Mouse (Mus musculus) MEL (cell line): ENCODE measurements at regions not wholly inside any gene's neighbourhood (a gene's known extent, or its start where the extent isn't known, plus 50 kb on each side); places are given as distances from the start of the nearest gene placed in this dataset.

Source experiments
- DNase-seq: peaks from one replicate; pipeline ENCODE4 v3.0.0; 2011; ENCODE audit warnings: low read depth, low spot score
- H3K27ac ChIP-seq: 2 replicates; pipeline ENCODE4 v1.5.1; 2012; ENCODE audit warnings: low read depth, mild to moderate bottlenecking, control low read depth, low read length, moderate library complexity; ENCODE audit not compliant: control insufficient read depth
- H3K27me3 ChIP-seq, 2 experiments: fragments of 150-350 bp in 1 of 2; sonication (generic) in 1 of 2; 2 replicates each; pipeline ENCODE4 v1.6.1; 2012; ENCODE audit warnings: low read length in 2 of 2, mild to moderate bottlenecking in 2 of 2, improper control_type of control experiment in 1 of 2, moderate library complexity in 1 of 2; ENCODE audit not compliant: insufficient read depth in 2 of 2, control insufficient read depth in 1 of 2
- H3K36me3 ChIP-seq, 2 experiments: 2 replicates each; pipeline ENCODE4 v1.6.1; 2012 to 2014; ENCODE audit warnings: low read length in 2 of 2, improper control_type of control experiment in 1 of 2, inconsistent platforms in 1 of 2, mild to moderate bottlenecking in 1 of 2; ENCODE audit not compliant: insufficient read depth in 2 of 2, control insufficient read depth in 1 of 2
- H3K4me1 ChIP-seq, 2 experiments: fragments of 150-350 bp in 1 of 2; sonication (generic) in 1 of 2; 2 replicates each; pipeline ENCODE4 v1.6.1; 2012; ENCODE audit warnings: low read length in 2 of 2, improper control_type of control experiment in 1 of 2, mild to moderate bottlenecking in 1 of 2; ENCODE audit not compliant: insufficient read depth in 2 of 2, control insufficient read depth in 1 of 2
- H3K4me3 ChIP-seq, 2 experiments: fragments of 150-350 bp in 1 of 2; sonication (generic) in 1 of 2; 2 replicates each; pipeline ENCODE4 v1.5.1; 2012; ENCODE audit warnings: low read depth in 2 of 2, low read length in 2 of 2, mild to moderate bottlenecking in 2 of 2, moderate library complexity in 2 of 2, control low read depth in 1 of 2, improper control_type of control experiment in 1 of 2; ENCODE audit not compliant: control insufficient read depth in 1 of 2, insufficient read depth in 1 of 2
- H3K79me2 ChIP-seq: 2 replicates; pipeline ENCODE4 v1.6.1; 2012; ENCODE audit warnings: mild to moderate bottlenecking, low read length, moderate library complexity; ENCODE audit not compliant: control insufficient read depth, poor library complexity, insufficient read depth
- H3K9ac ChIP-seq: 2 replicates; pipeline ENCODE4 v1.6.1; 2012; ENCODE audit warnings: low read depth, mild to moderate bottlenecking, control low read depth, low read length, moderate library complexity; ENCODE audit not compliant: control insufficient read depth, poor library complexity, severe bottlenecking
- H3K9me3 ChIP-seq: fragments of 150-350 bp; sonication (generic); replicated peaks from 2 replicates; pipeline ENCODE4 v1.6.1; 2012; ENCODE audit warnings: mild to moderate bottlenecking, low read length, improper control_type of control experiment, moderate library complexity; ENCODE audit not compliant: insufficient read depth
- BHLHE40 ChIP-seq: IDR thresholded peaks from 2 replicates; pipeline ENCODE4 v1.6.1; 2012; ENCODE audit warnings: low read depth, mild to moderate bottlenecking, inconsistent platforms, low read length, improper control_type of control experiment, borderline replicate concordance
- CTCF ChIP-seq, 3 experiments: IDR thresholded peaks in 2 of 3; conservative IDR thresholded peaks in 1 of 3; 2 replicates each; pipeline ENCODE4 v1.5.1; 2011 to 2012; ENCODE audit warnings: low read length in 3 of 3, low read depth in 2 of 3, mild to moderate bottlenecking in 2 of 3, improper control_type of control experiment in 1 of 3, inconsistent platforms in 1 of 3, mixed read lengths in 1 of 3, moderate library complexity in 1 of 3; ENCODE audit not compliant: control insufficient read depth in 1 of 3, insufficient read depth in 1 of 3, poor library complexity in 1 of 3, severe bottlenecking in 1 of 3
- E2F4 ChIP-seq: IDR thresholded peaks from 2 replicates; pipeline ENCODE4 v1.6.1; 2011; ENCODE audit warnings: low read depth, low read length, improper control_type of control experiment, borderline replicate concordance
- EP300 ChIP-seq, 2 experiments: IDR thresholded peaks; 2 replicates each; pipeline ENCODE4 v1.6.1; 2011; ENCODE audit warnings: improper control_type of control experiment in 2 of 2, low read length in 2 of 2, low read depth in 1 of 2, mild to moderate bottlenecking in 1 of 2
- GATA1 ChIP-seq: IDR thresholded peaks from 2 replicates; pipeline ENCODE4 v1.6.1; 2011; ENCODE audit warnings: low read depth, low read length, improper control_type of control experiment
- HCFC1 ChIP-seq: IDR thresholded peaks from 2 replicates; pipeline ENCODE4 v1.6.1; 2012; ENCODE audit warnings: low read depth, mild to moderate bottlenecking, inconsistent platforms, low read length, improper control_type of control experiment, moderate library complexity
- JUND ChIP-seq: IDR thresholded peaks from 2 replicates; pipeline ENCODE4 v1.6.1; 2011; ENCODE audit warnings: low read depth, mild to moderate bottlenecking, improper control_type of control experiment, low read length
- MAX ChIP-seq: IDR thresholded peaks from 2 replicates; pipeline ENCODE4 v1.6.1; 2011; ENCODE audit warnings: low read length, improper control_type of control experiment
- MAZ ChIP-seq: IDR thresholded peaks from 2 replicates; pipeline ENCODE4 v1.6.1; 2012; ENCODE audit warnings: low read depth, mild to moderate bottlenecking, inconsistent platforms, low read length, improper control_type of control experiment
- MEF2A ChIP-seq: IDR thresholded peaks from 2 replicates; pipeline ENCODE4 v1.6.1; 2014; ENCODE audit warnings: low read depth, mild to moderate bottlenecking, inconsistent platforms, low read length, improper control_type of control experiment; ENCODE audit not compliant: poor library complexity, insufficient replicate concordance, severe bottlenecking; ENCODE audit errors: extremely low read depth
- MXI1 ChIP-seq: IDR thresholded peaks from 2 replicates; pipeline ENCODE4 v1.6.1; 2011; ENCODE audit warnings: mild to moderate bottlenecking, low read depth, low read length, improper control_type of control experiment
- MYC ChIP-seq: IDR thresholded peaks from 2 replicates; pipeline ENCODE4 v1.6.1; 2011; ENCODE audit warnings: low read depth, mild to moderate bottlenecking, low read length, improper control_type of control experiment, moderate library complexity
- NRF1 ChIP-seq: IDR thresholded peaks from 2 replicates; pipeline ENCODE4 v1.6.1; 2014; ENCODE audit warnings: low read depth, mild to moderate bottlenecking, inconsistent platforms, low read length, improper control_type of control experiment, moderate library complexity; ENCODE audit not compliant: poor library complexity, insufficient read depth, severe bottlenecking
- POLR2A ChIP-seq, 2 experiments: IDR thresholded peaks; 2 replicates each; pipeline ENCODE4 v1.6.1; 2011 to 2012; ENCODE audit warnings: low read length in 2 of 2, mild to moderate bottlenecking in 2 of 2, control low read depth in 1 of 2, improper control_type of control experiment in 1 of 2, low read depth in 1 of 2, moderate library complexity in 1 of 2; ENCODE audit not compliant: control insufficient read depth in 1 of 2, insufficient read depth in 1 of 2, poor library complexity in 1 of 2
- POLR2AphosphoS2 ChIP-seq: IDR thresholded peaks from 2 replicates; pipeline ENCODE4 v1.6.1; 2011; ENCODE audit warnings: low read length, improper control_type of control experiment
- RCOR1 ChIP-seq: IDR thresholded peaks from 2 replicates; pipeline ENCODE4 v1.6.1; 2012; ENCODE audit warnings: low read depth, mild to moderate bottlenecking, inconsistent platforms, low read length, improper control_type of control experiment
- SMC3 ChIP-seq: IDR thresholded peaks from 2 replicates; pipeline ENCODE4 v1.6.1; 2011; ENCODE audit warnings: low read depth, low read length, improper control_type of control experiment
- TAL1 ChIP-seq: IDR thresholded peaks from 2 replicates; pipeline ENCODE4 v1.6.1; 2012; ENCODE audit warnings: mild to moderate bottlenecking, inconsistent platforms, low read length, moderate library complexity, mixed read lengths
- USF2 ChIP-seq, 2 experiments: IDR thresholded peaks; 2 replicates each; pipeline ENCODE4 v1.6.1; 2011 to 2012; ENCODE audit warnings: improper control_type of control experiment in 2 of 2, low read length in 2 of 2, borderline replicate concordance in 1 of 2, inconsistent platforms in 1 of 2, low read depth in 1 of 2, mild to moderate bottlenecking in 1 of 2; ENCODE audit not compliant: insufficient read depth in 1 of 2
- ZKSCAN1 ChIP-seq: IDR thresholded peaks from 2 replicates; pipeline ENCODE4 v1.6.1; 2012; ENCODE audit warnings: low read depth, mild to moderate bottlenecking, inconsistent platforms, low read length, improper control_type of control experiment, moderate library complexity

GRCm38 (mm10) chr8:89121051-89121450 lies 77.1 kb upstream of the Sall1 start:
- TF ChIP-seq POLR2AphosphoS2 (no peak), POLR2A (IDR thresholded peaks at IDR 0.05; ENCODE audit: control insufficient read depth in 1 of 2, insufficient read depth in 1 of 2, low read depth in 1 of 2, low read length in 2 of 2, poor library complexity in 1 of 2) (no peak), ZKSCAN1 (no peak), MAX (no peak), HCFC1 (no peak), CTCF (IDR thresholded peaks at IDR 0.05 in 2 of 3, conservative IDR thresholded peaks at IDR 0.05 in 1 of 3; ENCODE audit: control insufficient read depth in 1 of 3, insufficient read depth in 1 of 3, low read depth in 2 of 3, low read length in 3 of 3, poor library complexity in 1 of 3, severe bottlenecking in 1 of 3) (no peak), NRF1 (no peak), GATA1 (no peak), E2F4 (no peak), USF2 (IDR thresholded peaks at IDR 0.05; ENCODE audit: borderline replicate concordance in 1 of 2, insufficient read depth in 1 of 2, low read depth in 1 of 2, low read length in 2 of 2) (no peak), MEF2A (no peak)
- no peaks in the 10 kb centered on the region for H3K79me2 ChIP-seq
- no peak overlapping the region for H3K4me3 ChIP-seq
- no peak for DNase-seq
- no peaks in the 10 kb centered on the region for H3K36me3 ChIP-seq
- no peaks in the 10 kb centered on the region for H3K9me3 ChIP-seq
- no peak overlapping the region for H3K27ac ChIP-seq
- no peaks in the 10 kb centered on the region for H3K27me3 ChIP-seq
- no peaks in the 10 kb centered on the region for H3K4me1 ChIP-seq
- H3K9ac ChIP-seq: no peak overlapping the region

GRCm38 (mm10) chr8:89107895-89108660 lies 64.1 kb upstream of the Sall1 start:
- no peak for TF ChIP-seq MYC
- no peak for TF ChIP-seq MAZ
- no peak for TF ChIP-seq MXI1
- TF ChIP-seq JUND: no peak
- no peak for TF ChIP-seq SMC3
- no peak for TF ChIP-seq RCOR1
- no peak for TF ChIP-seq BHLHE40
- TF ChIP-seq TAL1: no peak
- no peak for TF ChIP-seq MEF2A
- TF ChIP-seq EP300 (IDR thresholded peaks at IDR 0.05; ENCODE audit: low read depth in 1 of 2, low read length in 2 of 2): no peak
- TF ChIP-seq NRF1: no peak
- TF ChIP-seq POLR2AphosphoS2: no peak
- no peak for TF ChIP-seq POLR2A (IDR thresholded peaks at IDR 0.05; ENCODE audit: control insufficient read depth in 1 of 2, insufficient read depth in 1 of 2, low read depth in 1 of 2, low read length in 2 of 2, poor library complexity in 1 of 2)
- no peak for TF ChIP-seq HCFC1
- TF ChIP-seq, all 39 proteins: peak for 0
- Histone ChIP-seq H3K27ac (no peak overlapping the region), H3K36me3 (no peaks in the 10 kb centered on the region), H3K27me3 (no peaks in the 10 kb centered on the region), H3K79me2 (no peaks in the 10 kb centered on the region), H3K9me3 (no peaks in the 10 kb centered on the region), H3K9ac (no peak overlapping the region), H3K4me1 (no peaks in the 10 kb centered on the region), H3K4me3 (no peak overlapping the region)
- no peak for DNase-seq
